Mouse (Mus musculus) heart, adult 2 months (tissue): ENCODE measurements around the gene Purb. TPM values are rescaled to one million over a fixed set of nuclear protein-coding genes. Genes with fewer than 3 reads are reported as not detected.

Source experiments
- DNase-seq, 2 experiments: peaks; one replicate each; pipeline ENCODE4 v3.0.0; 2021
- H3K27ac ChIP-seq: fragments of 200-600 bp; 2 replicates; pipeline ENCODE4 v1.8.1; 2022
- H3K27me3 ChIP-seq: fragments of 200-500 bp; 2 replicates; pipeline ENCODE4 v1.6.1; 2012; ENCODE audit warnings: mild to moderate bottlenecking, low read length, inconsistent platforms, mixed read lengths; ENCODE audit not compliant: control insufficient read depth, insufficient read depth
- H3K36me3 ChIP-seq: fragments of 200-500 bp; 2 replicates; pipeline ENCODE4 v1.6.1; 2012; ENCODE audit warnings: low read length, inconsistent platforms; ENCODE audit not compliant: control insufficient read depth, insufficient read depth
- H3K4me1 ChIP-seq: fragments of 200-500 bp; 2 replicates; pipeline ENCODE4 v1.6.1; 2011; ENCODE audit warnings: low read length; ENCODE audit not compliant: control insufficient read depth, insufficient read depth
- H3K4me3 ChIP-seq: fragments of 200-600 bp; 2 replicates; pipeline ENCODE4 v1.8.1; 2022
- H3K79me2 ChIP-seq: fragments of 200-500 bp; replicated peaks from 2 replicates; pipeline ENCODE4 v1.6.1; 2012; ENCODE audit warnings: mild to moderate bottlenecking, inconsistent platforms, low read length, moderate library complexity, mixed read lengths; ENCODE audit not compliant: control insufficient read depth, insufficient read depth
- H3K9ac ChIP-seq: fragments of 200-500 bp; 2 replicates; pipeline ENCODE4 v1.6.1; 2012; ENCODE audit warnings: low read depth, mild to moderate bottlenecking, control low read depth, inconsistent platforms, low read length, mixed read lengths
- CTCF ChIP-seq: fragments of 200-600 bp; IDR thresholded peaks from 2 replicates; pipeline ENCODE4 v1.8.1; 2022; ENCODE audit warnings: antibody characterized with exemption, mild to moderate bottlenecking, moderate library complexity
- EP300 ChIP-seq: fragments of 200-500 bp; IDR thresholded peaks from 2 replicates; pipeline ENCODE4 v1.6.1; 2011; ENCODE audit warnings: low read depth, low read length, control low read depth; ENCODE audit not compliant: insufficient read depth
- POLR2A ChIP-seq: fragments of 200-500 bp; IDR thresholded peaks from 2 replicates; pipeline ENCODE4 v1.6.1; 2011; ENCODE audit warnings: mild to moderate bottlenecking, low read depth, low read length, control low read depth; ENCODE audit not compliant: insufficient read depth
- WGBS: fragments of 180-500 bp; shearing (Covaris S2); methylation state at CpG from one replicate; pipeline ENCODE4 v1.1.7; 2018; 5-methylcytosine and 5-hydroxymethylcytosine counted together
- intact Hi-C: fragments of 180-260 bp; cut with DNase I; formaldehyde crosslinking; loops from one replicate; pipeline ENCODE4 v1.15.1; 2025
- polyA plus RNA-seq: library from polyadenylated mRNA; depleted of rRNA; stranded (reverse); fragments of >200 nt; gene quantifications from 2 replicates; pipeline ENCODE4 v1.2.3, GENCODE M21; 2012
- total RNA-seq, 2 experiments: library from RNA; stranded (reverse); gene quantifications; 2 replicates each; pipeline ENCODE4 v1.2.3; 2021

Purb gene
- total and polyA plus RNA-seq, 3 experiments = 5.0 to 31.5 (median 28.0) TPM

DNA sequence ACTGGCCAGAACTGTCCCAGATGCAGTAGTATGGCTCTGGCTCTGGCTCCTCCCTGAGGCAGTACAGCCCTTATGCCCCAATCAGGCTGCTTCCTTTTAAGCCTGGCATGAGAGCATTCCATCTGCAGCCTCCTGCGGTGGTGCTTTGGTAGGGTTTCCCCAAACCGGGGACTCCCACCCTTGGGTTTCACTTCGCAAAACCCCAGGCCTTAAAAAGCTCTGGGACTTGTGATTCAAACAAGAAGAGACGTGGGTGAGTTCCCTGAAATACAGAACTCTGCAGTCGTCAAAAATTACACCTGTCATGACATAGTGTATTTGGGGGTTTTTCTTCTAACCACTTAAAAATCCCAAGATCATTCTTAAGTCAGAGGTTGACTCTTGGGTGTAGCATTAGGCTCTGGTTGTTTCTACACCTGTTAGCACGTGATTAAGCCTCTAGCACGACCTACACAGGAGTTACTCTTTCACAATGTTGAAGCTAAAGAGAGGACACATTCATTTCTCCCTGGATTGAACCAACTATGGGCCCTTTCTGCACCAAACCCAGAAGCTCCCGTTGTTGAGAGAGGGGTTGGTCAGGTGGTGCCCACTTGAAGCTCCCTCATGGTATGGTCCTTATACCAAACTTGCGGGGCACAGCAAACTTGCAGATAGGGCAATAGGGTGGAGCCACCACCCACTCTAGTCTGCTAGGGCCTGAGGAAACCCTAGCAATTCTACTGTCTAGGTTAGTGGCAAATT lies 47.2 kb upstream of the Purb start:
- no peaks in the 10 kb centered on the region for H3K27me3 ChIP-seq
- WGBS = 73% methylated on average over 9 of the region's 9 CpGs
- TF ChIP-seq POLR2A = no peak
- peaks cover 2% of the 10 kb centered on the region; the same call in 1 of the 2 replicates for H3K4me1 ChIP-seq
- no peaks in the 10 kb centered on the region for H3K79me2 ChIP-seq
- H3K9ac ChIP-seq = no peak overlapping the region
- no peak for DNase-seq
- H3K36me3 ChIP-seq = peaks cover 5% of the 10 kb centered on the region; the same call in 1 of the 2 replicates
- intact Hi-C loops = no loop called here
- H3K4me3 ChIP-seq = no peak overlapping the region
- H3K27ac ChIP-seq = no peak overlapping the region

DNA sequence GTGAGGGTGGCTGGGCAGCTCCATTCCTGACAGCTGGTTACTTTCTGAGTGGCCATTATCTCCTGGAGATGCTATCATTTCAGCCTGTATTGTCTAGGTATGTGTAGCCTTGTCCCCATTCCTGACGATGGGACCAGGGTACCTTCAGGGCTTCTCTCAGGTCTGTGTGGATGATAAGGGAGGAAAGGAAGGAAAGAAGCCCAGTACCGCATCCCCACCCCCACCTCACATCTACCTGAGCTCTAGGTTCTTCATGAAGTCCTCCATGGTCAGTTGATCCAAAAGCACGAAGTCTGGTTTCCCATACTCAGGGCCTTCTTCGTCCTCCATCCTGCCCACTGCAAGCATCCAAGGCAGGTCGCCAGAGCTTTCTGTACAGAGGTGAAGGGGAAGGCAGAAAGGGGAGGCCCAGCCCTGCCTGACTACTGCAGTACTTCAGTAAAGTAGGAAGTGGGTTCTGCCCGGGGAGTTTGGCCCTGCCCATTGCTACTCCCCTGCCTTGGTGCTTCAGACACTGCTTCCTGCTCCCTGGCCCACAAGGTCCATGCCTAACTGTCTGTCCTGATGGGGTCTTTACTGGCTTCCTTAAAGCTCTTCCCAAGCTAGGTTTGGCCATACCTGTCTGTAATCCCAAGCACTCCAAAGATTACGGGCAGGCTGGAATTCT lies 44.9 kb upstream of the Purb start, which contains the start of gene Myo1g:
Myo1g (minus strand) TSS at position 459 of the 667 bp plus-strand sequence.
- WGBS = 67% methylated on average over 7 of the region's 7 CpGs
- intact Hi-C loops = no loop called here

DNA sequence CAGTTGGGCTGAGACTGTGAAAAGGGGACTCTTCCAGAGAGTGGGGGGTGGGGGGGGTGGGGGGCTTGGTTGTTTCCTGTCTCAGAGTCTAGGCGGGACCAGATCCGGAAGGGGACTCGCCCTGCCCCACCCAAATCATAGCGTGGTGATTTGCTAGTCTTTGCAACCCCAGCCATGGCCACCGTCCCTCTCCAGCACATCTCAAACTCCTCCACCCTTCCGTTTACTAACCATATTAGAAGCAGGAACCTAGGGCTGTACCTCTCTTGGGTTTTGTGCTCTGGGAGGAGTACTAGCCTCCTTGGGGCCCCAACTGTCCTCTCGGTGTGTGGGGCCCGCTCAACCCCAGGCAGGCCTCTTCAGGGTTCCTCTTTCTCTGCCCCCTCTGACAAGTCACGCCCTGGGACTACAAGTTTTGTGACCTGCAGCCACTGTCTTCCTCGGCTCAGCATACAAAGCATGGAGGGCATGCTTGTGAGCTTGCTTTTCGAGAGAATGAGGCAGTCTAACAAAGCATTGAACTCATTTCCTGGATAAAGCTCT lies 43.8 kb upstream of the Purb start:
- no peaks in the 10 kb centered on the region for H3K79me2 ChIP-seq
- DNase-seq = peak in 1 of 2 experiments; percentile 52
- no peak overlapping the region for H3K27ac ChIP-seq
- 53% methylated on average over 11 of the region's 11 CpGs for WGBS
- H3K4me3 ChIP-seq = no peak overlapping the region
- no peaks in the 10 kb centered on the region for H3K36me3 ChIP-seq
- H3K9ac ChIP-seq = no peak overlapping the region
- H3K4me1 ChIP-seq = no peaks in the 10 kb centered on the region
- intact Hi-C loops = no loop called here
- TF ChIP-seq EP300 (no peak), CTCF (no peak), POLR2A (no peak)
- H3K27me3 ChIP-seq = no peaks in the 10 kb centered on the region

More for the DNA sequence above, 44.9 kb upstream of the Purb start, which contains the start of gene Myo1g:
- DNase-seq = peak; percentile 31 to 63
- Histone ChIP-seq H3K79me2 (no peaks in the 10 kb centered on the region), H3K36me3 (no peaks in the 10 kb centered on the region), H3K27me3 (no peaks in the 10 kb centered on the region), H3K4me3 (no peak within 1 kb of the TSS), H3K27ac (no peak within 1 kb of the TSS), H3K9ac (no peak within 1 kb of the TSS), H3K4me1 (no peaks in the 10 kb centered on the region)
- TF ChIP-seq CTCF (no peak), EP300 (no peak), POLR2A (no peak)

DNA sequence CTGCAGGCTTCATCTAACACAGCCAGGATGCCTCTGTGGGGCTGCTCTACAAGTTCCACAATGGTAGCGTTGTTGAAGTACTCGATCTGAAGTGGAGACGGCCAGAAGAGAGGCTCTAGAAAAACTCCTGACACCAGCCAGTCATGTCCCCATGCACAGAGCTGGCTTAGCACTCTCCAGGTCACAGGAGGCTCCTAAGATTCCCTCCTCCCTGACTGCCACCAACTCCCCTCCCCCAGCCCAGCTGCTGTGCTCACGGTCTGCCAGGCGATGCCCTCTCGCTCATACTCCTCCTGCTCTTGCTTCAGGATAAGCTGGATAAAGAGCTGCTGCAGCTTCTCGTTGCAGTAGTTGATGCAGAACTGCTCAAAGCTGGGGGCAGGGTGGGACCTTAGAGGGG lies 39.1 kb upstream of the Purb start:
- TF ChIP-seq POLR2A (no peak), EP300 (no peak)
- 39% methylated on average over 7 of the region's 7 CpGs for WGBS
- Histone ChIP-seq H3K27me3 (no peaks in the 10 kb centered on the region), H3K79me2 (no peaks in the 10 kb centered on the region), H3K4me1 (no peaks in the 10 kb centered on the region), H3K4me3 (no peak overlapping the region), H3K36me3 (no peaks in the 10 kb centered on the region), H3K27ac (no peak overlapping the region), H3K9ac (no peak overlapping the region)
- intact Hi-C loops = no loop called here
- no peak for DNase-seq

DNA sequence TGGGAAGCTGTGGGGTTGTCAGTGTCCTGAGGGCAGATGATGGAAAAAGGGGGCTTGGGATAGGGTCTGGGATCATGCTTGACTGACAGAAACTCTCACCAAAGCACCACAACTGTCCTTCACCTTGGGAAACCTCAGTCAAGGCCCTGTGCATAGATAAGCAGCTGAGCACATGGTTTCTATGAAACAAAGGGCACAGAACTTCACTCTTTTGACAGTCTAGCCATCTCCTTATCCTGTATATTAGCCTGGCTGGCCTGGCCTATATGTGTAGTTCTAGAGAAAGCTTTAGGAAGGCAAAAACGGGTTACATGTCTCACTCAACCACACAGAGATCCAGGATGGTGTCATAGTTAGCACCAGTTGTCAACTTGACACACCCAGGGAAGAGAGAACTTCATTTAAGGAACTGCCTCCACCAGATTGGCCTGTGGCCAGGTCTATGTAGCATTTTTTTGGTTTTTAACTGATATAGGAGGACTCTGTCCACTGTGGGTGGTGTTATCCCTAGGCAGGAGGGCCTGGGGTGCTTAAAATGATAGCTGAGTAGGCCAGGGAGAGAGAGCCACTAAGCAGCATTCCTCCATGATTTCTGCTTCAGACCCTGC lies 32.7 kb upstream of the Purb start:
- Histone ChIP-seq H3K9ac (no peak overlapping the region), H3K4me1 (no peaks in the 10 kb centered on the region), H3K79me2 (no peaks in the 10 kb centered on the region), H3K4me3 (no peak overlapping the region), H3K36me3 (no peaks in the 10 kb centered on the region), H3K27ac (no peak overlapping the region), H3K27me3 (no peaks in the 10 kb centered on the region)
- intact Hi-C loops = no loop called here
- TF ChIP-seq POLR2A = no peak
- no peak for TF ChIP-seq CTCF
- TF ChIP-seq EP300 = no peak
- DNase-seq = no peak
- 33% methylated on average over 1 of the region's 1 CpGs for WGBS

DNA sequence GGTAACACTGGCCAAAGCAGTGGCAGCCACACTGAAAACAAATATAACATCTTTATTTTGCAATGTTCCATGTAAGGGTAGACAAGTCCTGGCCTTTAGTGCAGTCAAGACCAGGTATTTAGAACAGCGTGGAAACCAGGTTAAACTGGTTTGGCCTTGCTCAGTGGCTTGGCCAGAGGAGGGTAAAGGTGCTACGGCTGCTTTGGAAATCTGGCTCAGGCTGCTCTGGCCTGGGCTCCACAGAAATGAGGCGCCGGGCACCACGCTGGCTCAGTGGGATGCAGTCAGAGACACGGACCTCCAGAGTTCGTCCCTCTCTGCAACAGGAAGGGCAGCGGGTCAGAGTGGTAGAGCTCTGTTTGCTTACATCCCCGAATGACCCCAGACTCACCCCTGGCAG lies 30.8 kb upstream of the Purb start:
- 84% methylated on average over 9 of the region's 9 CpGs for WGBS
- intact Hi-C loops = no loop called here
- no peak for DNase-seq
- H3K27me3 ChIP-seq = no peaks in the 10 kb centered on the region
- H3K27ac ChIP-seq = no peak overlapping the region
- H3K4me3 ChIP-seq = no peak overlapping the region
- H3K4me1 ChIP-seq = no peaks in the 10 kb centered on the region
- H3K36me3 ChIP-seq = no peaks in the 10 kb centered on the region
- no peak overlapping the region for H3K9ac ChIP-seq
- TF ChIP-seq EP300 = no peak
- TF ChIP-seq CTCF = no peak
- TF ChIP-seq POLR2A = no peak
- H3K79me2 ChIP-seq = no peaks in the 10 kb centered on the region
